Mouse (Mus musculus): ENCODE data around the gene Olfr1098.

Olfr1098 gene

GRCm38 (mm10) chr2:86924445-86924844 lies at the start of gene Olfr1098:
Gene Olfr1098, minus strand, starts transcription at chr2:86924545.
- DNase-seq (ENCODE audit: low spot score), result no peak

- DNase-seq (ENCODE audit: low spot score), result no peak
Measured at GRCm38 (mm10) chr2:86960593-86960992, 36.2 kb upstream of the Olfr1098 start, which contains the start of gene Olfr1099. Gene Olfr1099, minus strand, starts transcription at chr2:86960693.

GRCm38 (mm10) chr2:86926557-86926956 lies 2.2 kb upstream of the Olfr1098 start:
- no peak for DNase-seq (ENCODE audit: low spot score)

- DNase-seq (ENCODE audit: low spot score), result no peak
Measured at GRCm38 (mm10) chr2:86905647-86906046, 18.7 kb downstream of the Olfr1098 start.

- DNase-seq (ENCODE audit: low spot score), result no peak
Measured at GRCm38 (mm10) chr2:86892116-86892515, 32.2 kb downstream of the Olfr1098 start, which contains the start of gene Olfr1097. Gene Olfr1097, minus strand, starts transcription at chr2:86892216.

- DNase-seq (ENCODE audit: low spot score), result no peak
Measured at GRCm38 (mm10) chr2:86874702-86875101, 49.6 kb downstream of the Olfr1098 start, which contains the start of gene Gm13723. Gene Gm13723, minus strand, starts transcription at chr2:86874802.
